Mouse (Mus musculus) midbrain, embryonic 15.5 days (tissue): Measurements from ENCODE around the gene Gm6793. TPM values are rescaled to one million over a fixed set of nuclear protein-coding genes. Genes with fewer than 3 reads are reported as not detected.

Experiments used
- ATAC-seq: fragments of 200-750 bp; cut with Nextera tagmentation; replicated peaks from 2 replicates; pipeline ENCODE4 v1.8.0; 2017; ENCODE audit warnings: moderate TSS enrichment
- H3K27ac ChIP-seq: fragments of 300-500 bp; sonication (generic); 2 replicates; pipeline ENCODE4 v1.5.1; 2015; ENCODE audit warnings: mild to moderate bottlenecking, inconsistent platforms
- H3K27me3 ChIP-seq: fragments of 300-500 bp; sonication (generic); replicated peaks from 2 replicates; pipeline ENCODE4 v1.6.1; 2015; ENCODE audit warnings: inconsistent platforms
- H3K36me3 ChIP-seq: fragments of 300-500 bp; sonication (generic); replicated peaks from 2 replicates; pipeline ENCODE4 v1.6.1; 2015; ENCODE audit warnings: inconsistent platforms
- H3K4me1 ChIP-seq: fragments of 300-500 bp; sonication (generic); 2 replicates; pipeline ENCODE4 v1.6.1; 2015; ENCODE audit warnings: inconsistent platforms
- H3K4me2 ChIP-seq: fragments of 300-500 bp; sonication (generic); 2 replicates; pipeline ENCODE4 v1.6.1; 2015; ENCODE audit warnings: inconsistent platforms, mild to moderate bottlenecking, moderate library complexity
- H3K4me3 ChIP-seq: fragments of 300-500 bp; sonication (generic); 2 replicates; pipeline ENCODE4 v1.5.1; 2015; ENCODE audit warnings: mild to moderate bottlenecking, inconsistent platforms
- H3K9ac ChIP-seq: fragments of 300-500 bp; sonication (generic); 2 replicates; pipeline ENCODE4 v1.6.1; 2015; ENCODE audit warnings: mild to moderate bottlenecking, inconsistent platforms
- H3K9me3 ChIP-seq: fragments of 300-500 bp; sonication (generic); 2 replicates; pipeline ENCODE4 v1.6.1; 2016; ENCODE audit warnings: inconsistent platforms
- WGBS: fragments of 180-500 bp; shearing (Covaris S2); methylation state at CpG from one replicate; pipeline ENCODE4 v1.1.7; 2015; ENCODE audit warnings: mixed read lengths; 5-methylcytosine and 5-hydroxymethylcytosine counted together
- polyA plus RNA-seq: library from polyadenylated mRNA; unstranded; fragments of >200 nt; fragmentation: Nextera tagmentation; extraction: Ambion mirVana; gene quantifications from 2 replicates; pipeline ENCODE4 v1.2.1, GENCODE M21; 2015

The Gm6793 gene
- polyA plus RNA-seq, 1 experiment from 2014 or later = 1.4 TPM

- H3K4me2 ChIP-seq = no peak overlapping the region
- no peaks in the 10 kb centered on the region for H3K9me3 ChIP-seq
- 84% methylated on average over 2 of the region's 2 CpGs for WGBS
- no peaks in the 10 kb centered on the region for H3K4me1 ChIP-seq
- H3K36me3 ChIP-seq = 0 out of 2 replicates have a peak, but pooled peaks cover 8% of the 10 kb centered on the region
- no peak overlapping the region for H3K4me3 ChIP-seq
- H3K27me3 ChIP-seq = no peaks in the 10 kb centered on the region
- no peak overlapping the region for H3K27ac ChIP-seq
- no peak for ATAC-seq
- H3K9ac ChIP-seq = no peak overlapping the region
Measured at GRCm38 (mm10) chr8:111976326-111976725, 38.5 kb downstream of the Gm6793 start.

- H3K4me2 ChIP-seq = no peak overlapping the region
- H3K9ac ChIP-seq = no peak overlapping the region
- H3K27ac ChIP-seq = no peak overlapping the region
- WGBS = 91% methylated on average over 2 of the region's 2 CpGs
- ATAC-seq = no peak
- no peaks in the 10 kb centered on the region for H3K27me3 ChIP-seq
- 0 out of 2 replicates have a peak, but pooled peaks cover 8% of the 10 kb centered on the region for H3K36me3 ChIP-seq
- H3K9me3 ChIP-seq = no peaks in the 10 kb centered on the region
- H3K4me3 ChIP-seq = no peak overlapping the region
- H3K4me1 ChIP-seq = no peaks in the 10 kb centered on the region
Measured at GRCm38 (mm10) chr8:111975706-111976105, 39.1 kb downstream of the Gm6793 start.

GRCm38 (mm10) chr8:111974138-111974537, 40.7 kb downstream of the Gm6793 start:
- no peak for ATAC-seq
- Histone ChIP-seq H3K9ac (no peak overlapping the region), H3K4me2 (no peak overlapping the region), H3K27me3 (no peaks in the 10 kb centered on the region), H3K4me1 (no peaks in the 10 kb centered on the region), H3K36me3 (0 out of 2 replicates have a peak, but pooled peaks cover 8% of the 10 kb centered on the region), H3K9me3 (no peaks in the 10 kb centered on the region), H3K27ac (no peak overlapping the region), H3K4me3 (no peak overlapping the region)
- 95% methylated on average over 12 of the region's 12 CpGs for WGBS

- no peak for ATAC-seq
- no peak overlapping the region for H3K9ac ChIP-seq
- H3K9me3 ChIP-seq = no peaks in the 10 kb centered on the region
- H3K4me3 ChIP-seq = no peak overlapping the region
- H3K4me1 ChIP-seq = no peaks in the 10 kb centered on the region
- no peak overlapping the region for H3K4me2 ChIP-seq
- 0 out of 2 replicates have a peak, but pooled peaks cover 5% of the 10 kb centered on the region for H3K36me3 ChIP-seq
- H3K27ac ChIP-seq = no peak overlapping the region
- no peaks in the 10 kb centered on the region for H3K27me3 ChIP-seq
- WGBS = 27% methylated on average over 5 of the region's 5 CpGs
Measured at GRCm38 (mm10) chr8:111968991-111969390, 45.8 kb downstream of the Gm6793 start.

- Histone ChIP-seq H3K27me3 (no peaks in the 10 kb centered on the region), H3K9ac (no peak overlapping the region), H3K27ac (no peak overlapping the region), H3K4me2 (no peak overlapping the region), H3K9me3 (no peaks in the 10 kb centered on the region), H3K4me1 (no peaks in the 10 kb centered on the region), H3K4me3 (no peak overlapping the region), H3K36me3 (0 out of 2 replicates have a peak, but pooled peaks cover 5% of the 10 kb centered on the region)
- 73% methylated on average over 10 of the region's 10 CpGs for WGBS
- no peak for ATAC-seq
Measured at GRCm38 (mm10) chr8:111968541-111968940, 46.3 kb downstream of the Gm6793 start.

- Histone ChIP-seq H3K27ac (no peak overlapping the region), H3K4me2 (no peak overlapping the region), H3K27me3 (no peaks in the 10 kb centered on the region), H3K4me3 (no peak overlapping the region), H3K9ac (no peak overlapping the region), H3K9me3 (no peaks in the 10 kb centered on the region), H3K36me3 (no peaks in the 10 kb centered on the region), H3K4me1 (no peaks in the 10 kb centered on the region)
- no peak for ATAC-seq
- 84% methylated on average over 5 of the region's 5 CpGs for WGBS
Measured at GRCm38 (mm10) chr8:111967246-111967870, 47.5 kb downstream of the Gm6793 start.

- Histone ChIP-seq H3K36me3 (no peaks in the 10 kb centered on the region), H3K9ac (no peak overlapping the region), H3K27ac (no peak overlapping the region), H3K9me3 (no peaks in the 10 kb centered on the region), H3K27me3 (no peaks in the 10 kb centered on the region), H3K4me1 (no peaks in the 10 kb centered on the region), H3K4me3 (no peak overlapping the region), H3K4me2 (no peak overlapping the region)
- 81% methylated on average over 7 of the region's 7 CpGs for WGBS
- ATAC-seq = no peak
Measured at GRCm38 (mm10) chr8:111964849-111965561, 49.8 kb downstream of the Gm6793 start.

- H3K36me3 ChIP-seq = no peaks in the 10 kb centered on the region
- no peaks in the 10 kb centered on the region for H3K4me1 ChIP-seq
- H3K27me3 ChIP-seq = no peaks in the 10 kb centered on the region
- 69% methylated on average over 5 of the region's 5 CpGs for WGBS
- no peaks in the 10 kb centered on the region for H3K9me3 ChIP-seq
- H3K4me3 ChIP-seq = no peak overlapping the region
- no peak overlapping the region for H3K27ac ChIP-seq
- no peak for ATAC-seq
- no peak overlapping the region for H3K4me2 ChIP-seq
- H3K9ac ChIP-seq = no peak overlapping the region
Measured at GRCm38 (mm10) chr8:111964351-111964750, 50.5 kb downstream of the Gm6793 start.

GRCm38 (mm10) chr8:111963546-111963945, 51.3 kb downstream of the Gm6793 start:
- WGBS = 75% methylated on average over 4 of the region's 4 CpGs
- Histone ChIP-seq H3K27ac (no peak overlapping the region), H3K4me3 (no peak overlapping the region), H3K27me3 (no peaks in the 10 kb centered on the region), H3K4me1 (no peaks in the 10 kb centered on the region), H3K9ac (no peak overlapping the region), H3K4me2 (no peak overlapping the region), H3K36me3 (no peaks in the 10 kb centered on the region), H3K9me3 (no peaks in the 10 kb centered on the region)
- no peak for ATAC-seq

Other genes with a start within 250 kb of the Gm6793 start
- gene Cfdp1, start 160.7 kb downstream of the Gm6793 start, polyA plus RNA-seq = 210 and 216 TPM in 2 replicates
- 3.7 and 3.8 TPM in 2 replicates for gene Tmem170, start 138.3 kb downstream of the Gm6793 start, polyA plus RNA-seq
- 4.0 and 4.6 TPM in 2 replicates for gene Chst5, start 104.6 kb downstream of the Gm6793 start, polyA plus RNA-seq
- gene Tmem231, start 81.2 kb downstream of the Gm6793 start, polyA plus RNA-seq = 20.4 and 20.5 TPM in 2 replicates
- 430 and 438 TPM in 2 replicates for gene Gabarapl2, start 74.3 kb downstream of the Gm6793 start, polyA plus RNA-seq
- gene Adat1, start 22.7 kb downstream of the Gm6793 start, polyA plus RNA-seq = 8.7 and 8.9 TPM in 2 replicates
- 157 TPM in 2 replicates for gene Kars, start 3.7 kb downstream of the Gm6793 start, polyA plus RNA-seq
- 70.0 and 72.1 TPM in 2 replicates for gene Terf2ip, start 3.6 kb downstream of the Gm6793 start, polyA plus RNA-seq